Mouse (Mus musculus) limb, embryonic 14.5 days (tissue): ENCODE measurements around the gene Tmem208. TPM values are rescaled to one million over a fixed set of nuclear protein-coding genes. Genes with fewer than 3 reads are reported as not detected.
A peak's percentile ranks its signal among the peaks of the same experiment; 100 is the strongest.

ENCODE experiments used
- ATAC-seq: fragments of 200-750 bp; cut with Nextera tagmentation; 2 replicates; pipeline ENCODE4 v1.8.0; 2017; ENCODE audit warnings: low read depth, moderate number of reproducible peaks, moderate TSS enrichment; ENCODE audit not compliant: low FRiP score
- DNase-seq: peaks from one replicate; pipeline ENCODE4 v3.0.0-alpha.2; 2015; ENCODE audit warnings: low spot score
- H3K27ac ChIP-seq: fragments of 300-500 bp; sonication (generic); replicated peaks from 2 replicates; pipeline ENCODE4 v1.5.1; 2014; ENCODE audit warnings: low read depth, mild to moderate bottlenecking, low read length, moderate library complexity, mixed read lengths
- H3K27me3 ChIP-seq: fragments of 300-500 bp; sonication (generic); 2 replicates; pipeline ENCODE4 v1.6.1; 2014; ENCODE audit warnings: low read length, mixed read lengths; ENCODE audit not compliant: control insufficient read depth, insufficient read depth
- H3K36me3 ChIP-seq: fragments of 300-500 bp; sonication (generic); 2 replicates; pipeline ENCODE4 v1.6.1; 2014; ENCODE audit warnings: mild to moderate bottlenecking, low read length, moderate library complexity, mixed read lengths; ENCODE audit not compliant: control insufficient read depth, insufficient read depth
- H3K4me1 ChIP-seq: fragments of 300-500 bp; sonication (generic); 2 replicates; pipeline ENCODE4 v1.6.1; 2014; ENCODE audit warnings: antibody characterized with exemption, low read length, mixed read lengths; ENCODE audit not compliant: control insufficient read depth, insufficient read depth
- H3K4me2 ChIP-seq: fragments of 300-500 bp; sonication (generic); replicated peaks from 2 replicates; pipeline ENCODE4 v1.6.1; 2014; ENCODE audit warnings: low read depth, mild to moderate bottlenecking, low read length, moderate library complexity; ENCODE audit not compliant: severe bottlenecking
- H3K4me3 ChIP-seq: fragments of 300-500 bp; sonication (generic); replicated peaks from 2 replicates; pipeline ENCODE4 v1.5.1; 2014; ENCODE audit warnings: low read length
- H3K9ac ChIP-seq: fragments of 300-500 bp; sonication (generic); 2 replicates; pipeline ENCODE4 v1.6.1; 2014; ENCODE audit warnings: mild to moderate bottlenecking, low read depth, low read length, moderate library complexity; ENCODE audit not compliant: severe bottlenecking
- H3K9me3 ChIP-seq: fragments of 300-500 bp; sonication (generic); 2 replicates; pipeline ENCODE4 v1.6.1; 2016; ENCODE audit warnings: low read length; ENCODE audit not compliant: control insufficient read depth
- POLR2A ChIP-seq: fragments of 200-500 bp; IDR thresholded peaks from 2 replicates; pipeline ENCODE4 v1.8.0; 2012; ENCODE audit warnings: inconsistent platforms, mild to moderate bottlenecking, moderate library complexity, borderline replicate concordance; ENCODE audit not compliant: insufficient read depth, insufficient read length; ENCODE audit errors: extremely low read depth
- WGBS: fragments of 180-500 bp; shearing (Covaris S2); extraction: QIAGEN DNeasy Blood & Tissue Kit; methylation state at CpG from one replicate; pipeline ENCODE4 v1.1.7; 2014; 5-methylcytosine and 5-hydroxymethylcytosine counted together
- microRNA counts: library from miRNA; unstranded; fragments of <30 nt; microRNA quantifications from one replicate; lab custom pipeline; 2016
- microRNA-seq: library from miRNA; unstranded; fragments of <30 nt; microRNA quantifications from one replicate; pipeline ENCODE4, GENCODE M21; 2016
- polyA plus RNA-seq, 2 experiments: library from polyadenylated mRNA; depleted of rRNA in 1 of 2; stranded (reverse) in 1 of 2; unstranded in 1 of 2; fragments of >200 nt; fragmentation: Nextera tagmentation in 1 of 2; extraction: Ambion mirVana in 1 of 2; gene quantifications; 2 replicates each; pipeline versions ENCODE4 v1.2.1 to v1.2.3; 2012 to 2014

Gene Tmem208
- polyA plus RNA-seq, 2 experiments = 126 to 135 TPM

GRCm38 (mm10) chr8:105384070-105384469, 57.9 kb downstream of the Tmem208 start:
- DNase-seq = no peak
- no peak for TF ChIP-seq POLR2A
- no peak for ATAC-seq
- Histone ChIP-seq H3K9ac (no peak overlapping the region), H3K4me1 (peaks cover 29% of the 10 kb centered on the region), H3K9me3 (no peaks in the 10 kb centered on the region), H3K4me3 (no peak overlapping the region), H3K27me3 (no peaks in the 10 kb centered on the region), H3K27ac (no peak overlapping the region), H3K36me3 (no peaks in the 10 kb centered on the region), H3K4me2 (no peak overlapping the region)
- 97% methylated on average over 2 of the region's 2 CpGs for WGBS

MicroRNA genes within 50 kb of the gene (microRNA counts, 519-probe panel; counts per million panel counts)
- microRNA mmu-miR-328 (lab: Ali Mortazavi, UCI) = 1,663 counts per million, percentile 15 among the panel's probes with 10 or more counts

Small RNA genes lying within 50 kb of the gene (microRNA-seq; reads per million reads assigned to microRNA genes)
- gene Gm27320 (not detected), gene Mir328 (131 reads per million, percentile 49 among the genes with 10 or more reads in this experiment)

Other genes with a start within 250 kb of the Tmem208 start
- gene Ces3b, start 242.6 kb upstream of the Tmem208 start, polyA plus RNA-seq (2012; rRNA removed) = not detected in 2 replicates
- not detected in 2 replicates for gene Ces3b, start 242.6 kb upstream of the Tmem208 start, polyA plus RNA-seq (2014; fragmentation: Nextera tagmentation; extraction: Ambion mirVana)
- gene Ces4a, start 194.6 kb upstream of the Tmem208 start, polyA plus RNA-seq (2012; rRNA removed) = 0.05 TPM in 1 of 2 replicates, not detected in the other
- not detected in 2 replicates for gene Ces4a, start 194.6 kb upstream of the Tmem208 start, polyA plus RNA-seq (2014; fragmentation: Nextera tagmentation; extraction: Ambion mirVana)
- 75.2 and 82.4 TPM in 2 replicates for gene Cbfb, start 155.7 kb upstream of the Tmem208 start, polyA plus RNA-seq (2012; rRNA removed)
- 101 and 119 TPM in 2 replicates for gene Cbfb, start 155.7 kb upstream of the Tmem208 start, polyA plus RNA-seq (2014; fragmentation: Nextera tagmentation; extraction: Ambion mirVana)
- gene D230025D16Rik, start 101.2 kb upstream of the Tmem208 start, polyA plus RNA-seq (2012; rRNA removed) = 30.1 and 32.8 TPM in 2 replicates
- 27.3 and 31.5 TPM in 2 replicates for gene D230025D16Rik, start 101.2 kb upstream of the Tmem208 start, polyA plus RNA-seq (2014; fragmentation: Nextera tagmentation; extraction: Ambion mirVana)
- gene B3gnt9, start 71.2 kb upstream of the Tmem208 start, polyA plus RNA-seq (2012; rRNA removed) = 40.8 and 52.7 TPM in 2 replicates
- 38.9 and 42.9 TPM in 2 replicates for gene B3gnt9, start 71.2 kb upstream of the Tmem208 start, polyA plus RNA-seq (2014; fragmentation: Nextera tagmentation; extraction: Ambion mirVana)
- gene Tradd, start 61.7 kb upstream of the Tmem208 start, polyA plus RNA-seq (2012; rRNA removed) = 12.8 and 13.6 TPM in 2 replicates
- 26.2 and 26.3 TPM in 2 replicates for gene Tradd, start 61.7 kb upstream of the Tmem208 start, polyA plus RNA-seq (2014; fragmentation: Nextera tagmentation; extraction: Ambion mirVana)
- 4.0 and 5.6 TPM in 2 replicates for gene Fbxl8, start 61.7 kb upstream of the Tmem208 start, polyA plus RNA-seq (2012; rRNA removed)
- 2.9 and 3.7 TPM in 2 replicates for gene Fbxl8, start 61.7 kb upstream of the Tmem208 start, polyA plus RNA-seq (2014; fragmentation: Nextera tagmentation; extraction: Ambion mirVana)
- gene Hsf4, start 56.6 kb upstream of the Tmem208 start, polyA plus RNA-seq (2012; rRNA removed) = 0.47 and 0.62 TPM in 2 replicates
- gene Hsf4, start 56.6 kb upstream of the Tmem208 start, polyA plus RNA-seq (2014; fragmentation: Nextera tagmentation; extraction: Ambion mirVana) = 0.14 TPM in 1 of 2 replicates, not detected in the other
- 2.0 and 2.3 TPM in 2 replicates for gene Nol3, start 50.2 kb upstream of the Tmem208 start, polyA plus RNA-seq (2012; rRNA removed)
- 2.3 and 3.3 TPM in 2 replicates for gene Nol3, start 50.2 kb upstream of the Tmem208 start, polyA plus RNA-seq (2014; fragmentation: Nextera tagmentation; extraction: Ambion mirVana)
- gene 4931428F04Rik, start 36.5 kb upstream of the Tmem208 start, polyA plus RNA-seq (2012; rRNA removed) = 30.1 and 37.8 TPM in 2 replicates
- 9.9 and 12.1 TPM in 2 replicates for gene 4931428F04Rik, start 36.5 kb upstream of the Tmem208 start, polyA plus RNA-seq (2014; fragmentation: Nextera tagmentation; extraction: Ambion mirVana)
- gene Exoc3l, start 30.3 kb upstream of the Tmem208 start, polyA plus RNA-seq (2012; rRNA removed) = 14.4 and 16.3 TPM in 2 replicates
- gene Exoc3l, start 30.3 kb upstream of the Tmem208 start, polyA plus RNA-seq (2014; fragmentation: Nextera tagmentation; extraction: Ambion mirVana) = 7.4 and 9.8 TPM in 2 replicates
- 136 and 180 TPM in 2 replicates for gene E2f4, start 28.7 kb upstream of the Tmem208 start, polyA plus RNA-seq (2012; rRNA removed)
- 76.2 and 78.4 TPM in 2 replicates for gene E2f4, start 28.7 kb upstream of the Tmem208 start, polyA plus RNA-seq (2014; fragmentation: Nextera tagmentation; extraction: Ambion mirVana)
- 8.8 and 9.6 TPM in 2 replicates for gene Elmo3, start 20.8 kb upstream of the Tmem208 start, polyA plus RNA-seq (2012; rRNA removed)
- 7.3 and 7.7 TPM in 2 replicates for gene Elmo3, start 20.8 kb upstream of the Tmem208 start, polyA plus RNA-seq (2014; fragmentation: Nextera tagmentation; extraction: Ambion mirVana)
- 3.2 and 4.8 TPM in 2 replicates for gene Lrrc29, start 76 bp upstream of the Tmem208 start, polyA plus RNA-seq (2012; rRNA removed)
- gene Lrrc29, start 76 bp upstream of the Tmem208 start, polyA plus RNA-seq (2014; fragmentation: Nextera tagmentation; extraction: Ambion mirVana) = 1.9 and 2.5 TPM in 2 replicates
- gene Fhod1, start 21.6 kb downstream of the Tmem208 start, polyA plus RNA-seq (2012; rRNA removed) = 24.4 and 30.7 TPM in 2 replicates
- gene Fhod1, start 21.6 kb downstream of the Tmem208 start, polyA plus RNA-seq (2014; fragmentation: Nextera tagmentation; extraction: Ambion mirVana) = 2.7 and 2.8 TPM in 2 replicates
- gene Slc9a5, start 22.5 kb downstream of the Tmem208 start, polyA plus RNA-seq (2012; rRNA removed) = 43.5 and 58.8 TPM in 2 replicates
- 5.6 and 6.5 TPM in 2 replicates for gene Slc9a5, start 22.5 kb downstream of the Tmem208 start, polyA plus RNA-seq (2014; fragmentation: Nextera tagmentation; extraction: Ambion mirVana)
- gene Plekhg4, start 46.9 kb downstream of the Tmem208 start, polyA plus RNA-seq (2012; rRNA removed) = 3.9 and 5.5 TPM in 2 replicates
- gene Plekhg4, start 46.9 kb downstream of the Tmem208 start, polyA plus RNA-seq (2014; fragmentation: Nextera tagmentation; extraction: Ambion mirVana) = 0.55 and 1.2 TPM in 2 replicates
- gene Kctd19, start 87.1 kb downstream of the Tmem208 start, polyA plus RNA-seq (2012; rRNA removed) = 0.04 TPM in 1 of 2 replicates, not detected in the other
- 0.18 TPM in 1 of 2 replicates, not detected in the other for gene Kctd19, start 87.1 kb downstream of the Tmem208 start, polyA plus RNA-seq (2014; fragmentation: Nextera tagmentation; extraction: Ambion mirVana)
- gene Lrrc36, start 87.2 kb downstream of the Tmem208 start, polyA plus RNA-seq (2012; rRNA removed) = 0.84 and 1.0 TPM in 2 replicates
- gene Lrrc36, start 87.2 kb downstream of the Tmem208 start, polyA plus RNA-seq (2014; fragmentation: Nextera tagmentation; extraction: Ambion mirVana) = 0.58 and 0.62 TPM in 2 replicates
- gene Tppp3, start 145.2 kb downstream of the Tmem208 start, polyA plus RNA-seq (2012; rRNA removed) = 107 and 130 TPM in 2 replicates
- 123 and 164 TPM in 2 replicates for gene Tppp3, start 145.2 kb downstream of the Tmem208 start, polyA plus RNA-seq (2014; fragmentation: Nextera tagmentation; extraction: Ambion mirVana)
- 72.3 and 90.2 TPM in 2 replicates for gene Zdhhc1, start 170.5 kb downstream of the Tmem208 start, polyA plus RNA-seq (2012; rRNA removed)
- 36.8 and 42.9 TPM in 2 replicates for gene Zdhhc1, start 170.5 kb downstream of the Tmem208 start, polyA plus RNA-seq (2014; fragmentation: Nextera tagmentation; extraction: Ambion mirVana)
- 3.3 and 6.4 TPM in 2 replicates for gene Hsd11b2, start 192.4 kb downstream of the Tmem208 start, polyA plus RNA-seq (2012; rRNA removed)
- 1.7 and 2.2 TPM in 2 replicates for gene Hsd11b2, start 192.4 kb downstream of the Tmem208 start, polyA plus RNA-seq (2014; fragmentation: Nextera tagmentation; extraction: Ambion mirVana)
- 98.9 and 105 TPM in 2 replicates for gene Atp6v0d1, start 239.7 kb downstream of the Tmem208 start, polyA plus RNA-seq (2012; rRNA removed)
- gene Atp6v0d1, start 239.7 kb downstream of the Tmem208 start, polyA plus RNA-seq (2014; fragmentation: Nextera tagmentation; extraction: Ambion mirVana) = 91.2 and 93.2 TPM in 2 replicates